Mouse (Mus musculus): ENCODE results near the gene Tmem94. TPM values are rescaled to one million over a fixed set of nuclear protein-coding genes. Genes with fewer than 3 reads are reported as not detected.

Tmem94 gene
- 12.4 and 19.6 TPM in 2 replicates for polyA plus RNA-seq (2014; fragmentation: Nextera tagmentation; extraction: Ambion mirVana)

- H3K4me3 ChIP-seq (ENCODE audit: low read depth, low read length) = peak within 1 kb of the TSS; percentile 72
- peak; percentile 98 for ATAC-seq
- peak within 1 kb of the TSS; percentile 96 for H3K9ac ChIP-seq (ENCODE audit: low read length)
- peak within 1 kb of the TSS; percentile 93 for H3K27ac ChIP-seq (ENCODE audit: low read depth, low read length)
- DNase-seq (ENCODE audit: low spot score) = peak; percentile 99
- H3K27me3 ChIP-seq (replicated peaks; ENCODE audit: control insufficient read depth, insufficient read depth, low read length) = no peaks in the 10 kb centered on the region
- H3K9me3 ChIP-seq (replicated peaks; ENCODE audit: control insufficient read depth, low read length) = no peaks in the 10 kb centered on the region
- H3K36me3 ChIP-seq (ENCODE audit: control insufficient read depth, insufficient read depth, low read length) = no peaks in the 10 kb centered on the region
- H3K4me2 ChIP-seq (ENCODE audit: low read length) = peak within 1 kb of the TSS; percentile 65
- under 1% methylated on average over 31 of the region's 32 CpGs for WGBS
- peaks cover 14% of the 10 kb centered on the region for H3K4me1 ChIP-seq (ENCODE audit: control insufficient read depth, insufficient read depth, low read length)
Observed at GRCm38 (mm10) chr11:115765103-115765606, at the start of gene Tmem94. Gene Tmem94 (plus strand): TSS chr11:115765433.

- Histone ChIP-seq H3K4me1 (ENCODE audit: control insufficient read depth, insufficient read depth, low read length) (no peaks in the 10 kb centered on the region), H3K36me3 (ENCODE audit: control insufficient read depth, insufficient read depth, low read length) (no peaks in the 10 kb centered on the region), H3K27me3 (replicated peaks; ENCODE audit: control insufficient read depth, insufficient read depth, low read length) (no peaks in the 10 kb centered on the region), H3K4me2 (ENCODE audit: low read length) (no peak overlapping the region), H3K4me3 (ENCODE audit: low read depth, low read length) (no peak overlapping the region), H3K9ac (ENCODE audit: low read length) (no peak overlapping the region), H3K9me3 (replicated peaks; ENCODE audit: control insufficient read depth, low read length) (no peaks in the 10 kb centered on the region), H3K27ac (ENCODE audit: low read depth, low read length) (no peak overlapping the region)
- no peak for ATAC-seq
- 78% methylated on average over 14 of the region's 15 CpGs for WGBS
- DNase-seq (ENCODE audit: low spot score) = no peak
Observed at GRCm38 (mm10) chr11:115716410-115717338, 48.6 kb upstream of the Tmem94 start.

- H3K9ac ChIP-seq (ENCODE audit: low read length) = no peak overlapping the region
- H3K36me3 ChIP-seq (ENCODE audit: control insufficient read depth, insufficient read depth, low read length) = no peaks in the 10 kb centered on the region
- 55% methylated on average over 8 of the region's 8 CpGs for WGBS
- H3K4me1 ChIP-seq (ENCODE audit: control insufficient read depth, insufficient read depth, low read length) = no peaks in the 10 kb centered on the region
- H3K4me3 ChIP-seq (ENCODE audit: low read depth, low read length) = no peak overlapping the region
- no peaks in the 10 kb centered on the region for H3K27me3 ChIP-seq (replicated peaks; ENCODE audit: control insufficient read depth, insufficient read depth, low read length)
- H3K4me2 ChIP-seq (ENCODE audit: low read length) = no peak overlapping the region
- ATAC-seq (no peak), DNase-seq (ENCODE audit: low spot score) (peak; percentile 20)
- H3K9me3 ChIP-seq (replicated peaks; ENCODE audit: control insufficient read depth, low read length) = no peaks in the 10 kb centered on the region
- no peak overlapping the region for H3K27ac ChIP-seq (ENCODE audit: low read depth, low read length)
Observed at GRCm38 (mm10) chr11:115717660-115718390, 47.4 kb upstream of the Tmem94 start.

- H3K27ac ChIP-seq (ENCODE audit: low read depth, low read length) = no peak overlapping the region
- ATAC-seq = 0 out of 2 replicates have a peak, but pooled peaks have one; percentile 34
- 17% methylated on average over 14 of the region's 14 CpGs for WGBS
- H3K36me3 ChIP-seq (ENCODE audit: control insufficient read depth, insufficient read depth, low read length) = no peaks in the 10 kb centered on the region
- peak; percentile 83 for DNase-seq (ENCODE audit: low spot score)
- no peak overlapping the region for H3K4me3 ChIP-seq (ENCODE audit: low read depth, low read length)
- no peaks in the 10 kb centered on the region for H3K9me3 ChIP-seq (replicated peaks; ENCODE audit: control insufficient read depth, low read length)
- no peaks in the 10 kb centered on the region for H3K4me1 ChIP-seq (ENCODE audit: control insufficient read depth, insufficient read depth, low read length)
- H3K9ac ChIP-seq (ENCODE audit: low read length) = no peak overlapping the region
- no peak overlapping the region for H3K4me2 ChIP-seq (ENCODE audit: low read length)
- H3K27me3 ChIP-seq (replicated peaks; ENCODE audit: control insufficient read depth, insufficient read depth, low read length) = no peaks in the 10 kb centered on the region
Observed at GRCm38 (mm10) chr11:115722638-115723037, 42.6 kb upstream of the Tmem94 start.

GRCm38 (mm10) chr11:115723231-115723630 is 42.0 kb upstream of the Tmem94 start:
- no peak for DNase-seq (ENCODE audit: low spot score)
- H3K9me3 ChIP-seq (replicated peaks; ENCODE audit: control insufficient read depth, low read length) = no peaks in the 10 kb centered on the region
- H3K4me3 ChIP-seq (ENCODE audit: low read depth, low read length) = no peak overlapping the region
- no peaks in the 10 kb centered on the region for H3K4me1 ChIP-seq (ENCODE audit: control insufficient read depth, insufficient read depth, low read length)
- H3K36me3 ChIP-seq (ENCODE audit: control insufficient read depth, insufficient read depth, low read length) = no peaks in the 10 kb centered on the region
- no peak overlapping the region for H3K27ac ChIP-seq (ENCODE audit: low read depth, low read length)
- no peak for ATAC-seq
- H3K27me3 ChIP-seq (replicated peaks; ENCODE audit: control insufficient read depth, insufficient read depth, low read length) = no peaks in the 10 kb centered on the region
- WGBS = 83% methylated on average over 2 of the region's 2 CpGs
- H3K9ac ChIP-seq (ENCODE audit: low read length) = no peak overlapping the region
- H3K4me2 ChIP-seq (ENCODE audit: low read length) = no peak overlapping the region

- H3K4me1 ChIP-seq (ENCODE audit: control insufficient read depth, insufficient read depth, low read length) = peaks cover 2% of the 10 kb centered on the region; the same call in 1 of the 2 replicates
- H3K4me2 ChIP-seq (ENCODE audit: low read length) = no peak overlapping the region
- ATAC-seq (no peak), DNase-seq (ENCODE audit: low spot score) (peak; percentile 46)
- H3K9me3 ChIP-seq (replicated peaks; ENCODE audit: control insufficient read depth, low read length) = no peaks in the 10 kb centered on the region
- no peaks in the 10 kb centered on the region for H3K36me3 ChIP-seq (ENCODE audit: control insufficient read depth, insufficient read depth, low read length)
- WGBS = 53% methylated on average over 11 of the region's 11 CpGs
- no peak overlapping the region for H3K9ac ChIP-seq (ENCODE audit: low read length)
- H3K4me3 ChIP-seq (ENCODE audit: low read depth, low read length) = no peak overlapping the region
- H3K27me3 ChIP-seq (replicated peaks; ENCODE audit: control insufficient read depth, insufficient read depth, low read length) = no peaks in the 10 kb centered on the region
- H3K27ac ChIP-seq (ENCODE audit: low read depth, low read length) = no peak overlapping the region; the same call in 1 of the 2 replicates
Observed at GRCm38 (mm10) chr11:115734041-115734686, 31.1 kb upstream of the Tmem94 start.

GRCm38 (mm10) chr11:115737608-115738208 is 27.5 kb upstream of the Tmem94 start:
- H3K36me3 ChIP-seq (ENCODE audit: control insufficient read depth, insufficient read depth, low read length) = no peaks in the 10 kb centered on the region
- ATAC-seq = no peak
- H3K4me2 ChIP-seq (ENCODE audit: low read length) = no peak overlapping the region
- H3K4me3 ChIP-seq (ENCODE audit: low read depth, low read length) = no peak overlapping the region
- no peaks in the 10 kb centered on the region for H3K27me3 ChIP-seq (replicated peaks; ENCODE audit: control insufficient read depth, insufficient read depth, low read length)
- H3K4me1 ChIP-seq (ENCODE audit: control insufficient read depth, insufficient read depth, low read length) = peaks cover 2% of the 10 kb centered on the region; the same call in 1 of the 2 replicates
- H3K27ac ChIP-seq (ENCODE audit: low read depth, low read length) = no peak overlapping the region
- WGBS = 34% methylated on average over 10 of the region's 10 CpGs
- H3K9ac ChIP-seq (ENCODE audit: low read length) = no peak overlapping the region
- DNase-seq (ENCODE audit: low spot score) = peak; percentile 24
- H3K9me3 ChIP-seq (replicated peaks; ENCODE audit: control insufficient read depth, low read length) = no peaks in the 10 kb centered on the region

GRCm38 (mm10) chr11:115738275-115738885 is 26.9 kb upstream of the Tmem94 start:
- Histone ChIP-seq H3K9me3 (replicated peaks; ENCODE audit: control insufficient read depth, low read length) (no peaks in the 10 kb centered on the region), H3K4me2 (ENCODE audit: low read length) (no peak overlapping the region), H3K9ac (ENCODE audit: low read length) (no peak overlapping the region), H3K27me3 (replicated peaks; ENCODE audit: control insufficient read depth, insufficient read depth, low read length) (no peaks in the 10 kb centered on the region), H3K36me3 (ENCODE audit: control insufficient read depth, insufficient read depth, low read length) (no peaks in the 10 kb centered on the region), H3K27ac (ENCODE audit: low read depth, low read length) (no peak overlapping the region), H3K4me1 (ENCODE audit: control insufficient read depth, insufficient read depth, low read length) (peaks cover 2% of the 10 kb centered on the region; the same call in 1 of the 2 replicates), H3K4me3 (ENCODE audit: low read depth, low read length) (no peak overlapping the region)
- ATAC-seq = no peak
- DNase-seq (ENCODE audit: low spot score) = no peak
- 70% methylated on average over 13 of the region's 13 CpGs for WGBS
